Mouse (Mus musculus) thymus, postnatal 4 days (tissue): ENCODE data around the gene Bmyc.
"Not testable (repeated sequence)": the region's sequence is repeated elsewhere in the genome, so short reads cannot be mapped to it uniquely, and the experiment has no call there.

ENCODE experiments used
- DNase-seq: peaks from one replicate; pipeline ENCODE4 v3.0.0; 2021

Bmyc gene

GRCm38 (mm10) chr2:25733199-25733930 lies 26.8 kb downstream of the Bmyc start:
- no peak for DNase-seq

DNA sequence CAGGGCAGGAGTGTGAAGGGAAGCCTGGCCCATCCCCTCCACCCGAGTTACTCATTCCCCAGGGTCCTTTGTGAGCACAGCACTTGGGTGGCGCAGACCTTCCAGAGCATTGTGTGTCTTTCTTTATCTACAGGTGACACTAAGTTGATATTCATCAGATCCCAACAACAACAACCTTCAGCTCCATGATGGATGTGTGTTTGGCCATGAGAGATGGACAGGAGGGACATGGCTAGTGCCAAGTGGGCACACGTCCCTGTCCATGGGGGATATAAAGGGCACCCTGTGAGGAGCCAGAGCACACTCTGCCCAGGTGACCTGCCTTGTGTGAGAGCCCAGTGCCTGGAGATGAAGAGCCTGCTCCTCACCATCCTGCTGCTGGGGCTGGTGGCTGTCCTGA lies 30.2 kb downstream of the Bmyc start, which contains the start of gene Obp2b:
TSS of gene Obp2b (plus strand) at position 301 of the 400 bp plus-strand sequence.
- DNase-seq, result not testable (repeated sequence)

DNA sequence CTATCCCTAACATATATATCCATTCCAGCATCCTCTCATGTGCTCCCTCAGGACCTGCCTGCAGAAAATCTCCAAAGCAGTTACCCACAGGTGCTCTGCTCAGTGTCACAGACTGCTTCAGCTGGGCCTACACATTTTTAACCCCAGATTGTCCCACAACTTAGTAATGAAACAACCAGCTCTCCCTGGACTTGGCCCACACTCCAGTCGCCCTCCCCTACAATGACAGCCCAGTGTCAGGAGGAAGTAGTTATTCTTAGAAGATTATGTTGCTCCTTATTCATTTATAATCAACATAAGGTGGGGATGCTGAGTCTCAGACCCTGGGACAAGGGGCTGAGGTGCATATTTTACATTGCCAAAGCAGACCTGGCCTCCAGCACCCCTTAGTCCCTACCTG lies 35.1 kb downstream of the Bmyc start:
- no peak for DNase-seq

- DNase-seq, result no peak
Measured at GRCm38 (mm10) chr2:25754201-25754600, 47.7 kb downstream of the Bmyc start.
